Mouse (Mus musculus) layer of hippocampus, adult 8-10 months (tissue): Measurements from ENCODE around the gene Uri1. TPM values are rescaled to one million over a fixed set of nuclear protein-coding genes. Genes with fewer than 3 reads are reported as not detected.

Experiments
- DNase-seq, 2 experiments: peaks; one replicate each; pipeline ENCODE4 v3.0.0; 2022; ENCODE audit warnings: low spot score in 2 of 2
- total RNA-seq, 4 experiments: library from RNA; stranded (reverse); gene quantifications; 2 replicates each; pipeline ENCODE4 v1.2.4; 2022

Gene Uri1
- total RNA-seq, 4 experiments from 2014 or later: 40.7 to 46.4 (median 43.4) TPM

GRCm38 (mm10) chr7:38015356-38015755 lies 8.0 kb downstream of the Uri1 start:
- DNase-seq: no peak

GRCm38 (mm10) chr7:38013946-38014345 lies 9.4 kb downstream of the Uri1 start:
- DNase-seq: no peak

GRCm38 (mm10) chr7:38012811-38013210 lies 10.5 kb downstream of the Uri1 start:
- DNase-seq: no peak

GRCm38 (mm10) chr7:38008359-38008758 lies 15.0 kb downstream of the Uri1 start:
- no peak for DNase-seq

- no peak for DNase-seq
Measured at GRCm38 (mm10) chr7:38002451-38002850, 20.9 kb downstream of the Uri1 start.

GRCm38 (mm10) chr7:37999691-38000090 lies 23.7 kb downstream of the Uri1 start:
- no peak for DNase-seq

GRCm38 (mm10) chr7:37992861-37993260 lies 30.5 kb downstream of the Uri1 start:
- no peak for DNase-seq

GRCm38 (mm10) chr7:37984866-37985265 lies 38.5 kb downstream of the Uri1 start:
- DNase-seq: no peak

- DNase-seq: no peak
Measured at GRCm38 (mm10) chr7:37983471-37983870, 39.9 kb downstream of the Uri1 start.

GRCm38 (mm10) chr7:37979729-37980128 lies 43.6 kb downstream of the Uri1 start:
- no peak for DNase-seq

- DNase-seq: no peak
Measured at GRCm38 (mm10) chr7:37978412-37978811, 44.9 kb downstream of the Uri1 start.

GRCm38 (mm10) chr7:37977676-37978075 lies 45.7 kb downstream of the Uri1 start:
- DNase-seq: no peak

GRCm38 (mm10) chr7:37972999-37973555 lies 50.3 kb downstream of the Uri1 start:
- DNase-seq: no peak

- DNase-seq: no peak
Measured at GRCm38 (mm10) chr7:37972571-37972970, 50.8 kb downstream of the Uri1 start.

- DNase-seq: no peak
Measured at GRCm38 (mm10) chr7:37962326-37962725, 61.0 kb downstream of the Uri1 start.

- no peak for DNase-seq
Measured at GRCm38 (mm10) chr7:37961247-37961646, 62.1 kb downstream of the Uri1 start.

- no peak for DNase-seq
Measured at GRCm38 (mm10) chr7:37951841-37952240, 71.5 kb downstream of the Uri1 start.

GRCm38 (mm10) chr7:37936459-37936858 lies 86.9 kb downstream of the Uri1 start:
- DNase-seq: no peak

- DNase-seq: no peak
Measured at GRCm38 (mm10) chr7:37935786-37936185, 87.6 kb downstream of the Uri1 start.

- peak in 1 of 2 experiments; percentile 29 for DNase-seq
Measured at GRCm38 (mm10) chr7:37934770-37935182, 88.6 kb downstream of the Uri1 start.

GRCm38 (mm10) chr7:37933754-37934308 lies 89.5 kb downstream of the Uri1 start:
- no peak for DNase-seq

- DNase-seq: no peak
Measured at GRCm38 (mm10) chr7:37931631-37932030, 91.7 kb downstream of the Uri1 start.

GRCm38 (mm10) chr7:37929738-37930137 lies 93.6 kb downstream of the Uri1 start:
- peak; percentile 36 to 48 for DNase-seq

GRCm38 (mm10) chr7:37922999-37923398 lies 100.4 kb downstream of the Uri1 start:
- DNase-seq: no peak
